ENCODE assay signal across 8 mouse cellular contexts in the genomic region with DNA sequence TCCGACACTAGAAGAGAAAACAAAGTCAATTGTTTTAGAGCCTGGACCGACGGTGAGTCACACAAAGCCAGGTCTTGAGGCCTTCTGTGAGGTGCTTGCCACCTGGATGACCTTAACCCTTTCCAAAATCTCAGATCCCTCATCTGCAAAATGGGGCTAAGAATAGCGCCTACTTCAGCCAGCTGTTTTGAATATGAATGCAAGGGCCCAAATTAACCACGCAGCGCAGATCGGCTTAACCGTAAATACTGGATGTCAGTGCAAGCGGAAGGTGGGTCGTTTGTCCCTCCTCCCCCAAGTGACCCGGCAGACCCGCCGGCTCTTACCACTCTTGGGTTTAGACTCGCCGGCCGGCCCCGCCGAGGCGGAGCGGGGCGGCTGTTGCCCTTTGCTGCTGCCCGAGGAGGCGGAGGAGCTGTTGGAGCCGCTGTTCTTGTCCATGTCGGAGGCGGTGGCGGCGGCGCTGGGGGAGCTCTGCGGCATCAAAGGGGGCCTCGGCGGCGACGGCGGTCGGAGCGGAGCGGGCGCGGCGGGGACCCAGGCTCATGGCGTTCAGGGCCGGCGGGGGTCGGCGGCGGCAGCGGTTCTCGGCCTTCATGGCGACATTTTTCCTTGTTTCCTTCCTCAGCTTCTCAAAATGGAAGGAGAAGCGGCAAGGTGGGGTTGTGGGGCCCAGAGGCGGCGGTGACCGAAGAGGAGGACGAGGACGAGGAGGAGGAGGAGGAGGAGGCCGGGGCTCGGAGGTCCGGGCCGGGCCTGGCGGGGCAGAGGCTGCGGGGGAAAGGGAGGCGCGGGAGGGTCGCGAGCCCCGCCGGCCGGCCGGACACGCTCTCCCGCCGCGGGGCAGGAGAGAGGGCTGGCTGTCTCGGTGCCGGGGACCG. TPM values are rescaled to one million over a fixed set of nuclear protein-coding genes. Genes with fewer than 3 reads are reported as not detected.
DNase-seq lines count a peak whose midpoint lies in the region; ATAC-seq and TF ChIP-seq lines count a peak whose summit lies in the region.

No protein-coding gene starts in this region.

- no peak for TF ChIP-seq RAD21 in MEL (IDR thresholded peaks at IDR 0.05; ENCODE audit: low read depth, low read length)

- no peak for TF ChIP-seq EP300 in MEL (IDR thresholded peaks at IDR 0.05; ENCODE audit: low read depth in 1 of 2, low read length in 2 of 2)

- peaks cover 12 to 33% of the 10 kb centered on the region in 2 experiments for H3K4me1 ChIP-seq in MEL (ENCODE audit: control insufficient read depth in 1 of 2, insufficient read depth in 2 of 2, low read length in 2 of 2)
- H3K4me1 ChIP-seq in lung, embryonic 15.5 days = peaks cover 36% of the 10 kb centered on the region
- peaks cover 35% of the 10 kb centered on the region for H3K4me1 ChIP-seq in neural tube, embryonic 14.5 days (ENCODE audit: control insufficient read depth, insufficient read depth, low read length)
- H3K4me1 ChIP-seq in thymus, adult 2 months (replicated peaks; ENCODE audit: control insufficient read depth, insufficient read depth, low read length) = peaks cover 12% of the 10 kb centered on the region

- H3K9ac ChIP-seq in MEL (ENCODE audit: control insufficient read depth, low read depth, low read length, poor library complexity, severe bottlenecking) = peak overlapping the region; percentile 95
- H3K9ac ChIP-seq in lung, embryonic 15.5 days = peak overlapping the region; percentile 78
- peak overlapping the region; percentile 96 for H3K9ac ChIP-seq in neural tube, embryonic 14.5 days (replicated peaks; ENCODE audit: low read depth, low read length)

- DNase-seq in 416B (ENCODE audit: low read depth) = peak; percentile 44
- DNase-seq in MEL (ENCODE audit: low read depth, low spot score) = peak; percentile 60
- DNase-seq in embryo, embryonic 10.5 days (ENCODE audit: low spot score) = peak; percentile 60
- DNase-seq in kidney, adult 9 months = peak; percentile 42
- DNase-seq in thymus, adult 2 months = peak; percentile 54

- H3K79me2 ChIP-seq in MEL (ENCODE audit: control insufficient read depth, insufficient read depth, low read length, poor library complexity) = peaks cover 40% of the 10 kb centered on the region

- H3K36me3 ChIP-seq in MEL (ENCODE audit: control insufficient read depth in 1 of 2, insufficient read depth in 2 of 2, low read length in 2 of 2) = peaks cover 6 to 31% of the 10 kb centered on the region in 2 experiments; a peak in 3 of 4 replicates
- H3K36me3 ChIP-seq in lung, embryonic 15.5 days = 0 out of 2 replicates have a peak, but pooled peaks cover 13% of the 10 kb centered on the region
- 0 out of 2 replicates have a peak, but pooled peaks cover 3% of the 10 kb centered on the region for H3K36me3 ChIP-seq in neural tube, embryonic 14.5 days (ENCODE audit: control insufficient read depth, insufficient read depth, low read length)
- no peaks in the 10 kb centered on the region for H3K36me3 ChIP-seq in thymus, adult 2 months (ENCODE audit: control insufficient read depth, insufficient read depth, low read length)

- H3K27me3 ChIP-seq in MEL (ENCODE audit: control insufficient read depth in 1 of 2, insufficient read depth in 2 of 2, low read length in 2 of 2) = no peaks in the 10 kb centered on the region
- no peaks in the 10 kb centered on the region for H3K27me3 ChIP-seq in lung, embryonic 15.5 days
- peaks cover 3% of the 10 kb centered on the region; the same call in 1 of the 2 replicates for H3K27me3 ChIP-seq in neural tube, embryonic 14.5 days (ENCODE audit: control insufficient read depth, insufficient read depth, low read length)
- H3K27me3 ChIP-seq in thymus, adult 2 months (ENCODE audit: control insufficient read depth, insufficient read depth, low read length) = no peaks in the 10 kb centered on the region

- peak overlapping the region; percentile 80 for H3K4me2 ChIP-seq in lung, embryonic 15.5 days
- H3K4me2 ChIP-seq in neural tube, embryonic 14.5 days (ENCODE audit: low read depth, low read length) = peak overlapping the region; percentile 83

- H3K4me3 ChIP-seq in MEL (ENCODE audit: control insufficient read depth in 1 of 2, insufficient read depth in 1 of 2, low read depth in 2 of 2, low read length in 2 of 2) = peak overlapping the region; percentile 84 to 92
- peak overlapping the region; percentile 86 for H3K4me3 ChIP-seq in lung, embryonic 15.5 days
- peak overlapping the region; percentile 99 for H3K4me3 ChIP-seq in neural tube, embryonic 14.5 days (ENCODE audit: low read depth, low read length)
- H3K4me3 ChIP-seq in thymus, adult 2 months (ENCODE audit: control insufficient read depth, insufficient read depth, low read length) = peak overlapping the region; percentile 79

- H3K27ac ChIP-seq in MEL (ENCODE audit: control insufficient read depth, low read depth, low read length) = peak overlapping the region; percentile 46; the same call in 1 of the 2 replicates
- peak overlapping the region; percentile 79 for H3K27ac ChIP-seq in lung, embryonic 15.5 days
- H3K27ac ChIP-seq in neural tube, embryonic 14.5 days (ENCODE audit: low read depth, low read length) = peak overlapping the region; percentile 80
- no peak overlapping the region for H3K27ac ChIP-seq in thymus, adult 2 months (ENCODE audit: control insufficient read depth, insufficient read depth, low read length)

- WGBS in lung, embryonic 15.5 days = under 1% methylated on average over 73 of the region's 77 CpGs
- WGBS in neural tube, embryonic 14.5 days = under 1% methylated on average over 62 of the region's 77 CpGs
- WGBS in thymus, adult 2 months = under 1% methylated on average over 74 of the region's 77 CpGs

- no peak for TF ChIP-seq POLR2A in MEL (IDR thresholded peaks at IDR 0.05; ENCODE audit: control insufficient read depth in 1 of 2, insufficient read depth in 1 of 2, low read depth in 1 of 2, low read length in 2 of 2, poor library complexity in 1 of 2)
- no peak for TF ChIP-seq POLR2A in thymus, adult 2 months (IDR thresholded peaks at IDR 0.05; ENCODE audit: control insufficient read depth, extremely low read depth, insufficient read depth, low read length, poor library complexity)

- H3K9me3 ChIP-seq in MEL (replicated peaks; ENCODE audit: insufficient read depth, low read length) = no peaks in the 10 kb centered on the region
- H3K9me3 ChIP-seq in lung, embryonic 15.5 days = no peaks in the 10 kb centered on the region
- H3K9me3 ChIP-seq in neural tube, embryonic 14.5 days (ENCODE audit: control insufficient read depth, low read length) = no peaks in the 10 kb centered on the region

- TF ChIP-seq CTCF in MEL (IDR thresholded peaks at IDR 0.05 in 2 of 3, conservative IDR thresholded peaks at IDR 0.05 in 1 of 3; ENCODE audit: control insufficient read depth in 1 of 3, insufficient read depth in 1 of 3, low read depth in 2 of 3, low read length in 3 of 3, poor library complexity in 1 of 3, severe bottlenecking in 1 of 3) = no peak
- TF ChIP-seq CTCF in thymus, adult 2 months (IDR thresholded peaks at IDR 0.05; ENCODE audit: borderline replicate concordance, control insufficient read depth, extremely low read depth, insufficient read depth, low read length, poor library complexity) = no peak

- ATAC-seq in granulocyte monocyte progenitor cell, adult 5-6 weeks (replicated peaks; ENCODE audit: poor library complexity, severe bottlenecking) = peak; percentile 23; the same call in 1 of the 2 replicates
- ATAC-seq in lung, embryonic 15.5 days (ENCODE audit: borderline replicate concordance, extremely low read depth, low FRiP score, low TSS enrichment) = peak; percentile 62
- ATAC-seq in neural tube, embryonic 14.5 days (ENCODE audit: low read depth) = peak; percentile 32; the same call in 1 of the 2 replicates

RNA-seq across cellular contexts. Expression of gene Rnf10, which starts 0.5 kb away (rescaled TPM):
- total RNA-seq in MEL (2012; rRNA removed) = 44.4 and 57.3 TPM in 2 replicates
- polyA plus RNA-seq in MEL (2012; ENCODE audit: insufficient read depth in 1 of 2, insufficient read length in 2 of 2, low read depth in 1 of 2, low replicate concordance in 2 of 2, missing spikeins in 1 of 2) = 100 to 1,000 TPM; 165 to 254 TPM
- 70.1 and 93.7 TPM in 2 replicates for total RNA-seq in granulocyte monocyte progenitor cell, adult 5-6 weeks (2014; fragmentation: Nextera tagmentation)
- 52.6 and 57.9 TPM in 2 replicates for total RNA-seq in granulocyte monocyte progenitor cell, adult 5-6 weeks (2017)
- 141 and 150 TPM in 2 replicates for polyA plus RNA-seq in lung, embryonic 15.5 days (2015; fragmentation: Nextera tagmentation; extraction: Ambion mirVana)
- polyA plus RNA-seq in neural tube, embryonic 14.5 days (2014; fragmentation: Nextera tagmentation; extraction: Ambion mirVana) = 94.0 and 116 TPM in 2 replicates
- 178 and 224 TPM in 2 replicates for polyA plus RNA-seq in thymus, adult 2 months (2012; rRNA removed)

RNA-seq across cellular contexts. Expression of gene Coq5, which starts 7.3 kb away (rescaled TPM):
- total RNA-seq in MEL (2012; rRNA removed) = 39.7 and 43.3 TPM in 2 replicates
- polyA plus RNA-seq in MEL (2012; ENCODE audit: insufficient read depth in 1 of 2, insufficient read length in 2 of 2, low read depth in 1 of 2, low replicate concordance in 2 of 2, missing spikeins in 1 of 2) = 10 to 100 TPM in 1 of 2 experiments, not detected in 1; 40.5 TPM
- 21.1 and 24.8 TPM in 2 replicates for total RNA-seq in granulocyte monocyte progenitor cell, adult 5-6 weeks (2014; fragmentation: Nextera tagmentation)
- 35.3 and 41.9 TPM in 2 replicates for total RNA-seq in granulocyte monocyte progenitor cell, adult 5-6 weeks (2017)
- 37.6 and 40.4 TPM in 2 replicates for polyA plus RNA-seq in lung, embryonic 15.5 days (2015; fragmentation: Nextera tagmentation; extraction: Ambion mirVana)
- polyA plus RNA-seq in neural tube, embryonic 14.5 days (2014; fragmentation: Nextera tagmentation; extraction: Ambion mirVana) = 58.5 and 61.8 TPM in 2 replicates
- 11.6 and 12.5 TPM in 2 replicates for polyA plus RNA-seq in thymus, adult 2 months (2012; rRNA removed)

RNA-seq across cellular contexts. Expression of gene Dynll1, which starts 28.6 kb away (rescaled TPM):
- 714 and 736 TPM in 2 replicates for total RNA-seq in MEL (2012; rRNA removed)
- 100 to 1,000 TPM; 561 to 740 TPM for polyA plus RNA-seq in MEL (2012; ENCODE audit: insufficient read depth in 1 of 2, insufficient read length in 2 of 2, low read depth in 1 of 2, low replicate concordance in 2 of 2, missing spikeins in 1 of 2)
- 491 and 531 TPM in 2 replicates for total RNA-seq in granulocyte monocyte progenitor cell, adult 5-6 weeks (2014; fragmentation: Nextera tagmentation)
- total RNA-seq in granulocyte monocyte progenitor cell, adult 5-6 weeks (2017) = 298 and 379 TPM in 2 replicates
- 1,439 and 1,513 TPM in 2 replicates for polyA plus RNA-seq in lung, embryonic 15.5 days (2015; fragmentation: Nextera tagmentation; extraction: Ambion mirVana)
- 1,143 and 1,163 TPM in 2 replicates for polyA plus RNA-seq in neural tube, embryonic 14.5 days (2014; fragmentation: Nextera tagmentation; extraction: Ambion mirVana)
- 407 and 496 TPM in 2 replicates for polyA plus RNA-seq in thymus, adult 2 months (2012; rRNA removed)

RNA-seq across cellular contexts. Expression of gene Pop5, which starts 36.5 kb away (rescaled TPM):
- 166 and 208 TPM in 2 replicates for total RNA-seq in MEL (2012; rRNA removed)
- 100 to 1,000 TPM; 103 to 388 TPM for polyA plus RNA-seq in MEL (2012; ENCODE audit: insufficient read depth in 1 of 2, insufficient read length in 2 of 2, low read depth in 1 of 2, low replicate concordance in 2 of 2, missing spikeins in 1 of 2)
- 92.9 and 109 TPM in 2 replicates for total RNA-seq in granulocyte monocyte progenitor cell, adult 5-6 weeks (2014; fragmentation: Nextera tagmentation)
- total RNA-seq in granulocyte monocyte progenitor cell, adult 5-6 weeks (2017) = 74.0 and 75.4 TPM in 2 replicates
- 105 and 112 TPM in 2 replicates for polyA plus RNA-seq in lung, embryonic 15.5 days (2015; fragmentation: Nextera tagmentation; extraction: Ambion mirVana)
- polyA plus RNA-seq in neural tube, embryonic 14.5 days (2014; fragmentation: Nextera tagmentation; extraction: Ambion mirVana) = 116 and 121 TPM in 2 replicates
- polyA plus RNA-seq in thymus, adult 2 months (2012; rRNA removed) = 166 and 189 TPM in 2 replicates

RNA-seq across cellular contexts. Expression of gene Srsf9, which starts 54.8 kb away (rescaled TPM):
- total RNA-seq in MEL (2012; rRNA removed) = 80.0 and 98.0 TPM in 2 replicates
- 100 to 1,000 TPM in 1 of 2 experiments, not detected in 1; 170 TPM for polyA plus RNA-seq in MEL (2012; ENCODE audit: insufficient read depth in 1 of 2, insufficient read length in 2 of 2, low read depth in 1 of 2, low replicate concordance in 2 of 2, missing spikeins in 1 of 2)
- 75.1 and 80.7 TPM in 2 replicates for total RNA-seq in granulocyte monocyte progenitor cell, adult 5-6 weeks (2014; fragmentation: Nextera tagmentation)
- total RNA-seq in granulocyte monocyte progenitor cell, adult 5-6 weeks (2017) = 75.0 and 91.4 TPM in 2 replicates
- polyA plus RNA-seq in lung, embryonic 15.5 days (2015; fragmentation: Nextera tagmentation; extraction: Ambion mirVana) = 262 and 286 TPM in 2 replicates
- polyA plus RNA-seq in neural tube, embryonic 14.5 days (2014; fragmentation: Nextera tagmentation; extraction: Ambion mirVana) = 123 and 140 TPM in 2 replicates
- polyA plus RNA-seq in thymus, adult 2 months (2012; rRNA removed) = 67.6 and 92.9 TPM in 2 replicates
